Mouse (Mus musculus) embryonic fibroblast, embryonic 13.5 days (primary cell): ENCODE measurements around the gene Mief1.

ENCODE experiments used
- CTCF ChIP-seq: IDR thresholded peaks from 2 replicates; pipeline ENCODE4 v1.5.1; 2011; ENCODE audit warnings: mild to moderate bottlenecking, control low read depth, low read length, moderate library complexity, borderline replicate concordance; ENCODE audit not compliant: insufficient read depth
- POLR2A ChIP-seq: IDR thresholded peaks from 2 replicates; pipeline ENCODE4 v1.6.1; 2011; ENCODE audit warnings: low read depth, mild to moderate bottlenecking, control low read depth, low read length, moderate library complexity

GRCm38 (mm10) chr15:80289436-80289835 is 55.6 kb downstream of the Mief1 start:
- TF ChIP-seq CTCF, result 0 out of 2 replicates have a peak, but pooled peaks have one; percentile 6
- TF ChIP-seq POLR2A, result no peak
